Mouse (Mus musculus): Measurements from ENCODE around the gene Mageb18. TPM values are rescaled to one million over a fixed set of nuclear protein-coding genes. Genes with fewer than 3 reads are reported as not detected.

Gene Mageb18
- polyA plus RNA-seq, 1 experiment from 2014 or later: not detected

DNA sequence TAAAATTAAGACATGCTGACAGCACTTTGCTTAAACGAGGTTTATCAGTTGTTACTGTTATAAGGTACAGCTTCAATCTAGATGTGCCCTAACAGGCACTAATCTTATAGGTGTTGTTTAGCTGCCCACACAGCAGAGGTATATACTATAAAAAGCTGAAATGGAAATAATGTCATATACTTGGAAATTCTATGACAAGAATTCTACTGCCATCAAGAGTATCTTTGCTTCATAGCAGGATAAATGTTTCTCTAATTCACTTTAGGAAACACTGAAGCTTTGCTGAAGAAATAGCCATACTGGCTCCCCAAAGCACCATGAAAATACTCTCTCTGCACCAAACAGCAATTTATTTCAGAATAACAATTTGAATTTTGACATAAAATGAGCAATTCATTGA is 265.9 kb downstream of the Mageb18 start:
- Histone ChIP-seq H3K9ac (no peak overlapping the region), H3K4me3 (no peak overlapping the region), H3K9me3 (replicated peaks) (no peaks in the 10 kb centered on the region), H3K36me3 (no peaks in the 10 kb centered on the region), H3K4me1 (no peaks in the 10 kb centered on the region), H3K4me2 (replicated peaks) (no peak overlapping the region), H3K27me3 (no peaks in the 10 kb centered on the region), H3K27ac (no peak overlapping the region)
- no peak for ATAC-seq (ENCODE audit: low FRiP score)
- 74% methylated on average over 1 of the region's 1 CpGs for WGBS

DNA sequence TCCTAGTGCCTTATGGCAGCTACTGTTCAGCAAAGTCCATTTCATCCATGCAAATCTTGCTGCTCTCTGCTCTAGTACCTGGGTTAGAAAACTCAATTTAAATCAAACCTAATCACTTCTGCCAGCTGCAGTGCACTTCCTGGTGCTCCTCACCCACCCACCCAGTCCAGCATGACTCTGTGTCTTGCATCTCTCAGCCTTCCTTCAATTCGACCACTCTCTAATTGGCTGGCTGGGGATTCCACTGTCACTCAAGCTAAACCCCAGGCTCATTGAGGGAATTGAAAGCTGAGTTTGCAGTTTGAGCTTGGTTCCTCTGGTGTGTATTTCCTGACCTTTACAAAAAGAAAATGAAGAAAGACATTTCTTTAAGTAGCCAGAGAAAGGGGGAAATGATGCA is 275.8 kb downstream of the Mageb18 start:
- no peaks in the 10 kb centered on the region for H3K27me3 ChIP-seq
- 17% methylated on average over 1 of the region's 1 CpGs for WGBS

DNA sequence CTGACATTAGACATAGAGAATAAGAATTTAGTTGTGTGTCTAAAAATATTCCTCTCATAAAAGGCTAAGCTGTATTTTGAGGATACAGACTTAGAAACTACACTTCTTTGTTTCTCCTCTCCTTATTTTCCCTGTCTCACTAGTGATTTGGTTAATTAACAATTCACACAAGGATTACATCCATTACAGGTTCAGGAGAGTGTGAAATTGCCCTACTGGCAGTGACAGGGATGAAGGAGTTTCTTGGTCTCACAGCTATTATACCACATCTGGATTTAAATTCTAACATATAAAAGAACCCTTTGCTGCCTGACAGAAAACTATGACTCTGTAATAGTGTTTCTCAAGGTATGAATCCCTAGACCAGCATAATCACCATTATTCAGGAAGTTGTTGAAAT is 318.8 kb downstream of the Mageb18 start:
- no peak for ATAC-seq (ENCODE audit: low FRiP score)
- Histone ChIP-seq H3K27ac (no peak overlapping the region), H3K4me3 (no peak overlapping the region), H3K4me2 (replicated peaks) (no peak overlapping the region), H3K27me3 (no peaks in the 10 kb centered on the region), H3K9ac (no peak overlapping the region), H3K4me1 (no peaks in the 10 kb centered on the region), H3K9me3 (replicated peaks) (no peaks in the 10 kb centered on the region), H3K36me3 (no peaks in the 10 kb centered on the region)

More for the DNA sequence above, 275.8 kb downstream of the Mageb18 start:
- H3K27ac ChIP-seq: no peak overlapping the region
- no peaks in the 10 kb centered on the region for H3K4me1 ChIP-seq
- no peak overlapping the region for H3K9ac ChIP-seq
- no peak overlapping the region for H3K4me2 ChIP-seq (replicated peaks)
- H3K36me3 ChIP-seq: no peaks in the 10 kb centered on the region
- H3K9me3 ChIP-seq (replicated peaks): no peaks in the 10 kb centered on the region
- H3K4me3 ChIP-seq: no peak overlapping the region
- no peak for ATAC-seq (ENCODE audit: low FRiP score)

Other genes with a start within 250 kb of the Mageb18 start
- not detected in 2 replicates for gene Gm5941, start 109.6 kb downstream of the Mageb18 start, polyA plus RNA-seq (2016; fragmentation: Nextera tagmentation; extraction: Ambion mirVana)